Mouse (Mus musculus) heart, embryonic 10.5 days (tissue): Measurements from ENCODE around the gene Etnk2. TPM values are rescaled to one million over a fixed set of nuclear protein-coding genes. Genes with fewer than 3 reads are reported as not detected.

Experiments
- DNase-seq: peaks from one replicate; pipeline ENCODE4 v3.0.0-alpha.2; 2017; ENCODE audit warnings: low spot score
- H3K27ac ChIP-seq: fragments of 300-500 bp; sonication (generic); 2 replicates; pipeline ENCODE4 v1.5.1; 2016; ENCODE audit warnings: mild to moderate bottlenecking
- H3K27me3 ChIP-seq: fragments of 300-500 bp; sonication (generic); 2 replicates; pipeline ENCODE4 v1.6.1; 2016; ENCODE audit warnings: mild to moderate bottlenecking; ENCODE audit not compliant: poor library complexity, insufficient read depth, severe bottlenecking
- H3K36me3 ChIP-seq: fragments of 300-500 bp; sonication (generic); 2 replicates; pipeline ENCODE4 v1.6.1; 2016; ENCODE audit warnings: mild to moderate bottlenecking, moderate library complexity
- H3K4me1 ChIP-seq: fragments of 300-500 bp; sonication (generic); 2 replicates; pipeline ENCODE4 v1.6.1; 2016; ENCODE audit warnings: mild to moderate bottlenecking
- H3K4me3 ChIP-seq: fragments of 300-500 bp; sonication (generic); 2 replicates; pipeline ENCODE4 v1.5.1; 2016; ENCODE audit warnings: mild to moderate bottlenecking, moderate library complexity
- H3K9me3 ChIP-seq: fragments of 300-500 bp; sonication (generic); 2 replicates; pipeline ENCODE4 v1.6.1; 2016; ENCODE audit warnings: mild to moderate bottlenecking, moderate library complexity
- WGBS: fragments of 180-500 bp; shearing (Covaris S2); methylation state at CpG from one replicate; pipeline ENCODE4 v1.1.7; 2016; 5-methylcytosine and 5-hydroxymethylcytosine counted together
- polyA plus RNA-seq: library from polyadenylated mRNA; unstranded; fragments of >200 nt; fragmentation: Nextera tagmentation; extraction: Ambion mirVana; gene quantifications from 2 replicates; pipeline ENCODE4 v1.2.1, GENCODE M21; 2016

The Etnk2 gene
- polyA plus RNA-seq, 1 experiment from 2014 or later, result 2.1 TPM

- H3K27me3 ChIP-seq, result peaks cover 10% of the 10 kb centered on the region; the same call in 1 of the 2 replicates
- peaks cover 39% of the 10 kb centered on the region for H3K4me1 ChIP-seq
- H3K9me3 ChIP-seq, result no peaks in the 10 kb centered on the region
- no peak for DNase-seq
- H3K27ac ChIP-seq, result peak overlapping the region; percentile 69
- H3K4me3 ChIP-seq, result no peak overlapping the region
- 15% methylated on average over 17 of the region's 17 CpGs for WGBS
- peaks cover 4% of the 10 kb centered on the region for H3K36me3 ChIP-seq
Measured at GRCm38 (mm10) chr1:133397483-133398237, 34.3 kb downstream of the Etnk2 start.

GRCm38 (mm10) chr1:133400014-133400725, 36.8 kb downstream of the Etnk2 start:
- DNase-seq, result no peak
- H3K9me3 ChIP-seq, result no peaks in the 10 kb centered on the region
- H3K27me3 ChIP-seq, result peaks cover 10% of the 10 kb centered on the region; the same call in 1 of the 2 replicates
- 0 out of 2 replicates have a peak, but pooled peaks cover 2% of the 10 kb centered on the region for H3K36me3 ChIP-seq
- H3K27ac ChIP-seq, result no peak overlapping the region
- H3K4me1 ChIP-seq, result peaks cover 31% of the 10 kb centered on the region
- no peak overlapping the region for H3K4me3 ChIP-seq
- 66% methylated on average over 13 of the region's 13 CpGs for WGBS

GRCm38 (mm10) chr1:133404005-133404404, 40.6 kb downstream of the Etnk2 start:
- peaks cover 42% of the 10 kb centered on the region for H3K4me1 ChIP-seq
- peaks cover 8% of the 10 kb centered on the region; the same call in 1 of the 2 replicates for H3K27me3 ChIP-seq
- H3K27ac ChIP-seq, result no peak overlapping the region
- 0 out of 2 replicates have a peak, but pooled peaks cover 2% of the 10 kb centered on the region for H3K36me3 ChIP-seq
- 71% methylated on average over 4 of the region's 4 CpGs for WGBS
- H3K4me3 ChIP-seq, result no peak overlapping the region
- no peaks in the 10 kb centered on the region for H3K9me3 ChIP-seq
- no peak for DNase-seq

- H3K36me3 ChIP-seq, result 0 out of 2 replicates have a peak, but pooled peaks cover 2% of the 10 kb centered on the region
- peaks cover 44% of the 10 kb centered on the region for H3K4me1 ChIP-seq
- H3K9me3 ChIP-seq, result no peaks in the 10 kb centered on the region
- 60% methylated on average over 7 of the region's 7 CpGs for WGBS
- no peak overlapping the region for H3K4me3 ChIP-seq
- H3K27ac ChIP-seq, result 0 out of 2 replicates have a peak overlapping the region, but pooled peaks have one; percentile 4
- no peak for DNase-seq
- no peaks in the 10 kb centered on the region for H3K27me3 ChIP-seq
Measured at GRCm38 (mm10) chr1:133406614-133407013, 43.2 kb downstream of the Etnk2 start.

GRCm38 (mm10) chr1:133407436-133407835, 44.1 kb downstream of the Etnk2 start:
- H3K27me3 ChIP-seq, result no peaks in the 10 kb centered on the region
- 0 out of 2 replicates have a peak, but pooled peaks cover 2% of the 10 kb centered on the region for H3K36me3 ChIP-seq
- no peak for DNase-seq
- no peaks in the 10 kb centered on the region for H3K9me3 ChIP-seq
- 53% methylated on average over 6 of the region's 6 CpGs for WGBS
- peaks cover 47% of the 10 kb centered on the region for H3K4me1 ChIP-seq
- H3K4me3 ChIP-seq, result no peak overlapping the region
- H3K27ac ChIP-seq, result 0 out of 2 replicates have a peak overlapping the region, but pooled peaks have one; percentile 4

GRCm38 (mm10) chr1:133408321-133408720, 44.9 kb downstream of the Etnk2 start:
- peak overlapping the region; percentile 73 for H3K27ac ChIP-seq

GRCm38 (mm10) chr1:133408880-133409516, 45.6 kb downstream of the Etnk2 start:
- Histone ChIP-seq H3K4me3 (no peak overlapping the region), H3K4me1 (peaks cover 62% of the 10 kb centered on the region), H3K27ac (peak overlapping the region; percentile 73), H3K9me3 (no peaks in the 10 kb centered on the region), H3K36me3 (no peaks in the 10 kb centered on the region), H3K27me3 (no peaks in the 10 kb centered on the region)
- DNase-seq, result no peak
- WGBS, result 24% methylated on average over 6 of the region's 6 CpGs

More at GRCm38 (mm10) chr1:133408321-133408720, 44.9 kb downstream of the Etnk2 start:
- Histone ChIP-seq H3K36me3 (0 out of 2 replicates have a peak, but pooled peaks cover 2% of the 10 kb centered on the region), H3K4me3 (no peak overlapping the region), H3K4me1 (peaks cover 56% of the 10 kb centered on the region), H3K27me3 (no peaks in the 10 kb centered on the region), H3K9me3 (no peaks in the 10 kb centered on the region)
- DNase-seq, result no peak
- WGBS, result 49% methylated on average over 9 of the region's 9 CpGs

GRCm38 (mm10) chr1:133409786-133410185, 46.4 kb downstream of the Etnk2 start:
- 74% methylated on average over 9 of the region's 9 CpGs for WGBS
- no peak for DNase-seq
- Histone ChIP-seq H3K27ac (0 out of 2 replicates have a peak overlapping the region, but pooled peaks have one; percentile 73), H3K9me3 (no peaks in the 10 kb centered on the region), H3K36me3 (no peaks in the 10 kb centered on the region), H3K4me3 (no peak overlapping the region), H3K4me1 (peaks cover 65% of the 10 kb centered on the region), H3K27me3 (no peaks in the 10 kb centered on the region)

- Histone ChIP-seq H3K36me3 (no peaks in the 10 kb centered on the region), H3K4me1 (peaks cover 77% of the 10 kb centered on the region)
- 82% methylated on average over 8 of the region's 8 CpGs for WGBS
Measured at GRCm38 (mm10) chr1:133411506-133412147, 48.3 kb downstream of the Etnk2 start.

GRCm38 (mm10) chr1:133412941-133413340, 49.6 kb downstream of the Etnk2 start:
- no peak for DNase-seq
- peaks cover 78% of the 10 kb centered on the region for H3K4me1 ChIP-seq
- H3K27me3 ChIP-seq, result no peaks in the 10 kb centered on the region
- WGBS, result 75% methylated on average over 9 of the region's 9 CpGs
- H3K9me3 ChIP-seq, result no peaks in the 10 kb centered on the region
- no peaks in the 10 kb centered on the region for H3K36me3 ChIP-seq
- H3K4me3 ChIP-seq, result no peak overlapping the region
- 0 out of 2 replicates have a peak overlapping the region, but pooled peaks have one; percentile 4 for H3K27ac ChIP-seq

More at GRCm38 (mm10) chr1:133411506-133412147, 48.3 kb downstream of the Etnk2 start:
- no peak overlapping the region for H3K4me3 ChIP-seq
- DNase-seq, result no peak
- no peaks in the 10 kb centered on the region for H3K27me3 ChIP-seq
- H3K27ac ChIP-seq, result no peak overlapping the region; the same call in 1 of the 2 replicates
- no peaks in the 10 kb centered on the region for H3K9me3 ChIP-seq

GRCm38 (mm10) chr1:133415086-133415485, 51.7 kb downstream of the Etnk2 start:
- H3K27ac ChIP-seq, result no peak overlapping the region

GRCm38 (mm10) chr1:133415505-133415904, 52.1 kb downstream of the Etnk2 start:
- Histone ChIP-seq H3K4me3 (no peak overlapping the region), H3K9me3 (no peaks in the 10 kb centered on the region), H3K27ac (no peak overlapping the region), H3K27me3 (no peaks in the 10 kb centered on the region), H3K4me1 (peaks cover 71% of the 10 kb centered on the region), H3K36me3 (no peaks in the 10 kb centered on the region)
- 76% methylated on average over 6 of the region's 6 CpGs for WGBS
- no peak for DNase-seq

More at GRCm38 (mm10) chr1:133415086-133415485, 51.7 kb downstream of the Etnk2 start:
- WGBS, result 68% methylated on average over 7 of the region's 7 CpGs
- Histone ChIP-seq H3K9me3 (no peaks in the 10 kb centered on the region), H3K36me3 (no peaks in the 10 kb centered on the region), H3K4me1 (peaks cover 73% of the 10 kb centered on the region), H3K27me3 (no peaks in the 10 kb centered on the region), H3K4me3 (no peak overlapping the region)
- no peak for DNase-seq
